Mouse (Mus musculus) liver, embryonic 14.5 days (tissue): ENCODE data around the gene Rrad.

Experiments
- CTCF ChIP-seq: IDR thresholded peaks from 2 replicates; pipeline ENCODE4 v1.5.1; 2016; ENCODE audit warnings: antibody characterized with exemption, low read depth, control low read depth
- EP300 ChIP-seq: IDR thresholded peaks from 2 replicates; pipeline ENCODE4 v1.6.1; 2016; ENCODE audit warnings: antibody characterized with exemption, low read depth

DNA sequence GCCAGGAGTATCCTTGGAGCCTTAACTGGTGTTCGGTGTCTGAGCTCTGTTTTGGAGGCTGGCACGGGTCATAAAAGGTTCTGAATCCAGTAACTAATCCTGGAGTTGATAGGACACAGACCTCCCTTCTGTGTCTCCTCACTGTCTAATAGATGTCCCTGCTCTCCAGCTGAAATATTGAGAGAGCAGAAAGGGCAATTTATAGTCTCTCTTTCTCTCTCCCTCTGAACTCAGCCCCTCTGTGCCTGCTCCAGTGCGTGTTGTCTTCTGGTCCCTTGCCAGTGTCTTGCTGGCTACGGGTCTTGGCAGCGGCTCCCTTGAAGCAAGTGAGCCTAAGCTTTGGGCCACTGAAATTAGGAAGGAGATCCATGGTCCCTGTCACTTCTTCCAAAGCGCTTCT is 33.5 kb downstream of the Rrad start:
- TF ChIP-seq CTCF, result no peak
- TF ChIP-seq EP300, result no peak
